Mouse (Mus musculus) neural tube, embryonic 11.5 days (tissue): Measurements from ENCODE around the gene Duoxa2. TPM values are rescaled to one million over a fixed set of nuclear protein-coding genes. Genes with fewer than 3 reads are reported as not detected.

ENCODE experiments used
- ATAC-seq: fragments of 200-750 bp; cut with Nextera tagmentation; 2 replicates; pipeline ENCODE4 v1.8.0; 2017; ENCODE audit warnings: moderate number of reproducible peaks, mild to moderate bottlenecking, moderate TSS enrichment, moderate library complexity; ENCODE audit not compliant: insufficient read depth, low FRiP score, low TSS enrichment
- DNase-seq: peaks from one replicate; pipeline ENCODE4 v3.0.0-alpha.2; 2015; ENCODE audit warnings: low spot score
- H3K27ac ChIP-seq: fragments of 300-500 bp; sonication (generic); 2 replicates; pipeline ENCODE4 v1.5.1; 2014; ENCODE audit warnings: low read depth, mild to moderate bottlenecking, low read length
- H3K27me3 ChIP-seq: fragments of 300-500 bp; sonication (generic); 2 replicates; pipeline ENCODE4 v1.6.1; 2014; ENCODE audit warnings: mild to moderate bottlenecking, low read length, mixed read lengths; ENCODE audit not compliant: control insufficient read depth, insufficient read depth
- H3K36me3 ChIP-seq: fragments of 300-500 bp; sonication (generic); 2 replicates; pipeline ENCODE4 v1.6.1; 2014; ENCODE audit warnings: mild to moderate bottlenecking, low read length, moderate library complexity, mixed read lengths; ENCODE audit not compliant: control insufficient read depth, insufficient read depth
- H3K4me1 ChIP-seq: fragments of 300-500 bp; sonication (generic); 2 replicates; pipeline ENCODE4 v1.6.1; 2014; ENCODE audit warnings: low read length, mixed read lengths; ENCODE audit not compliant: control insufficient read depth, insufficient read depth
- H3K4me2 ChIP-seq: fragments of 300-500 bp; sonication (generic); 2 replicates; pipeline ENCODE4 v1.6.1; 2014; ENCODE audit warnings: low read depth, mild to moderate bottlenecking, moderate library complexity
- H3K4me3 ChIP-seq: fragments of 300-500 bp; sonication (generic); 2 replicates; pipeline ENCODE4 v1.5.1; 2014; ENCODE audit warnings: low read depth, low read length
- H3K9ac ChIP-seq: fragments of 300-500 bp; sonication (generic); 2 replicates; pipeline ENCODE4 v1.6.1; 2014; ENCODE audit warnings: mild to moderate bottlenecking, low read length
- H3K9me3 ChIP-seq: fragments of 300-500 bp; sonication (generic); 2 replicates; pipeline ENCODE4 v1.6.1; 2016; ENCODE audit warnings: low read length; ENCODE audit not compliant: control insufficient read depth
- WGBS: fragments of 180-500 bp; shearing (Covaris S2); extraction: QIAGEN DNeasy Blood & Tissue Kit; methylation state at CpG from one replicate; pipeline ENCODE4 v1.1.7; 2014; 5-methylcytosine and 5-hydroxymethylcytosine counted together
- polyA plus RNA-seq: library from polyadenylated mRNA; unstranded; fragments of >200 nt; fragmentation: Nextera tagmentation; extraction: Ambion mirVana; gene quantifications from 2 replicates; pipeline ENCODE4 v1.2.1, GENCODE M21; 2014

Gene Duoxa2
- polyA plus RNA-seq: 0.19 TPM in 1 of 2 replicates, not detected in the other

- Histone ChIP-seq H3K9ac (no peak within 1 kb of the TSS), H3K9me3 (no peaks in the 10 kb centered on the region), H3K27me3 (peaks cover 78% of the 10 kb centered on the region), H3K4me2 (peak within 1 kb of the TSS; percentile 21), H3K27ac (no peak within 1 kb of the TSS), H3K36me3 (no peaks in the 10 kb centered on the region), H3K4me3 (peak within 1 kb of the TSS; percentile 9; the same call in 1 of the 2 replicates), H3K4me1 (peaks cover 7% of the 10 kb centered on the region)
- DNase-seq: peak; percentile 49
- under 1% methylated on average over 43 of the region's 43 CpGs for WGBS
- ATAC-seq: no peak
Observed at GRCm38 (mm10) chr2:122298596-122299490, at the start of gene Duoxa2. TSS of gene Duoxa2 (plus strand) at chr2:122298900.

- no peak overlapping the region for H3K9ac ChIP-seq
- no peaks in the 10 kb centered on the region for H3K4me1 ChIP-seq
- no peak for DNase-seq
- no peaks in the 10 kb centered on the region for H3K36me3 ChIP-seq
- ATAC-seq: no peak
- H3K27me3 ChIP-seq: no peaks in the 10 kb centered on the region
- 96% methylated on average over 5 of the region's 5 CpGs for WGBS
- H3K27ac ChIP-seq: no peak overlapping the region
- H3K4me2 ChIP-seq: no peak overlapping the region
- no peak overlapping the region for H3K4me3 ChIP-seq
- no peaks in the 10 kb centered on the region for H3K9me3 ChIP-seq
Observed at GRCm38 (mm10) chr2:122255997-122256396, 42.7 kb upstream of the Duoxa2 start.

- H3K9me3 ChIP-seq: no peaks in the 10 kb centered on the region
- no peak overlapping the region for H3K4me2 ChIP-seq
- no peaks in the 10 kb centered on the region for H3K27me3 ChIP-seq
- no peak overlapping the region for H3K27ac ChIP-seq
- H3K4me1 ChIP-seq: no peaks in the 10 kb centered on the region; the same call in 1 of the 2 replicates
- WGBS: 90% methylated on average over 5 of the region's 5 CpGs
- DNase-seq (no peak), ATAC-seq (no peak)
- H3K36me3 ChIP-seq: no peaks in the 10 kb centered on the region
- no peak overlapping the region for H3K4me3 ChIP-seq
- H3K9ac ChIP-seq: no peak overlapping the region
Observed at GRCm38 (mm10) chr2:122260729-122261128, 38.0 kb upstream of the Duoxa2 start.

GRCm38 (mm10) chr2:122264690-122265089, 34.0 kb upstream of the Duoxa2 start:
- WGBS: 68% methylated on average over 3 of the region's 3 CpGs
- Histone ChIP-seq H3K27me3 (no peaks in the 10 kb centered on the region), H3K4me3 (no peak overlapping the region), H3K27ac (no peak overlapping the region), H3K36me3 (no peaks in the 10 kb centered on the region), H3K9ac (no peak overlapping the region), H3K9me3 (no peaks in the 10 kb centered on the region), H3K4me2 (no peak overlapping the region), H3K4me1 (no peaks in the 10 kb centered on the region; the same call in 1 of the 2 replicates)
- ATAC-seq: peak; percentile 41; the same call in 1 of the 2 replicates
- DNase-seq: peak; percentile 26

- no peak for ATAC-seq
Observed at GRCm38 (mm10) chr2:122266407-122267193, 32.1 kb upstream of the Duoxa2 start.

GRCm38 (mm10) chr2:122278769-122279168, 19.9 kb upstream of the Duoxa2 start:
- no peaks in the 10 kb centered on the region for H3K27me3 ChIP-seq
- no peak overlapping the region for H3K4me2 ChIP-seq
- no peak overlapping the region for H3K9ac ChIP-seq
- no peak overlapping the region for H3K4me3 ChIP-seq
- no peaks in the 10 kb centered on the region for H3K36me3 ChIP-seq
- H3K4me1 ChIP-seq: no peaks in the 10 kb centered on the region
- DNase-seq (no peak), ATAC-seq (no peak)
- WGBS: 85% methylated on average over 3 of the region's 3 CpGs
- H3K9me3 ChIP-seq: no peaks in the 10 kb centered on the region
- H3K27ac ChIP-seq: no peak overlapping the region

More at GRCm38 (mm10) chr2:122266407-122267193, 32.1 kb upstream of the Duoxa2 start:
- WGBS: 88% methylated on average over 7 of the region's 7 CpGs
- no peak for DNase-seq
- Histone ChIP-seq H3K9ac (no peak overlapping the region), H3K27me3 (no peaks in the 10 kb centered on the region), H3K4me3 (no peak overlapping the region), H3K9me3 (no peaks in the 10 kb centered on the region), H3K4me1 (no peaks in the 10 kb centered on the region; the same call in 1 of the 2 replicates), H3K36me3 (no peaks in the 10 kb centered on the region), H3K4me2 (no peak overlapping the region), H3K27ac (no peak overlapping the region)

GRCm38 (mm10) chr2:122284091-122284490, 14.6 kb upstream of the Duoxa2 start:
- WGBS: 84% methylated on average over 9 of the region's 9 CpGs
- no peaks in the 10 kb centered on the region for H3K9me3 ChIP-seq
- H3K4me3 ChIP-seq: no peak overlapping the region
- H3K4me2 ChIP-seq: no peak overlapping the region
- no peak overlapping the region for H3K27ac ChIP-seq
- H3K36me3 ChIP-seq: no peaks in the 10 kb centered on the region
- no peaks in the 10 kb centered on the region for H3K27me3 ChIP-seq
- H3K9ac ChIP-seq: no peak overlapping the region
- ATAC-seq: no peak
- H3K4me1 ChIP-seq: no peaks in the 10 kb centered on the region
- no peak for DNase-seq

GRCm38 (mm10) chr2:122286137-122286536, 12.6 kb upstream of the Duoxa2 start:
- no peaks in the 10 kb centered on the region for H3K9me3 ChIP-seq
- H3K4me2 ChIP-seq: no peak overlapping the region
- H3K9ac ChIP-seq: no peak overlapping the region
- no peak overlapping the region for H3K4me3 ChIP-seq
- ATAC-seq (no peak), DNase-seq (no peak)
- H3K36me3 ChIP-seq: no peaks in the 10 kb centered on the region
- WGBS: 64% methylated on average over 7 of the region's 7 CpGs
- no peak overlapping the region for H3K27ac ChIP-seq
- no peaks in the 10 kb centered on the region for H3K27me3 ChIP-seq
- no peaks in the 10 kb centered on the region for H3K4me1 ChIP-seq
